Mouse (Mus musculus) intestine, postnatal 0 days (tissue): Measurements from ENCODE around the gene Ptpn1. TPM values are rescaled to one million over a fixed set of nuclear protein-coding genes. Genes with fewer than 3 reads are reported as not detected.

Experiments
- ATAC-seq: fragments of 200-750 bp; cut with Nextera tagmentation; 2 replicates; pipeline ENCODE4 v1.8.0; 2017; ENCODE audit warnings: mild to moderate bottlenecking, moderate TSS enrichment, moderate library complexity
- H3K27ac ChIP-seq: fragments of 300-500 bp; sonication (generic); 2 replicates; pipeline ENCODE4 v1.5.1; 2014; ENCODE audit warnings: mild to moderate bottlenecking, low read depth, low read length, moderate library complexity
- H3K27me3 ChIP-seq: fragments of 300-500 bp; sonication (generic); replicated peaks from 2 replicates; pipeline ENCODE4 v1.6.1; 2014; ENCODE audit warnings: low read length, mixed read lengths; ENCODE audit not compliant: control insufficient read depth, insufficient read depth
- H3K36me3 ChIP-seq: fragments of 300-500 bp; sonication (generic); 2 replicates; pipeline ENCODE4 v1.6.1; 2014; ENCODE audit warnings: mild to moderate bottlenecking, moderate library complexity; ENCODE audit not compliant: control insufficient read depth, insufficient read depth
- H3K4me1 ChIP-seq: fragments of 300-500 bp; sonication (generic); replicated peaks from 2 replicates; pipeline ENCODE4 v1.6.1; 2014; ENCODE audit warnings: antibody characterized with exemption, low read length, mixed read lengths; ENCODE audit not compliant: control insufficient read depth, insufficient read depth
- H3K4me2 ChIP-seq: fragments of 300-500 bp; sonication (generic); replicated peaks from 2 replicates; pipeline ENCODE4 v1.6.1; 2014; ENCODE audit warnings: low read depth, mild to moderate bottlenecking, moderate library complexity
- H3K4me3 ChIP-seq: fragments of 300-500 bp; sonication (generic); 2 replicates; pipeline ENCODE4 v1.5.1; 2014; ENCODE audit warnings: low read depth, low read length
- H3K9ac ChIP-seq: fragments of 300-500 bp; sonication (generic); 2 replicates; pipeline ENCODE4 v1.6.1; 2014; ENCODE audit warnings: mild to moderate bottlenecking, low read depth, low read length
- H3K9me3 ChIP-seq: fragments of 300-500 bp; sonication (generic); 2 replicates; pipeline ENCODE4 v1.6.1; 2016; ENCODE audit warnings: mixed run types; ENCODE audit not compliant: control insufficient read depth
- CTCF ChIP-seq: sonication (generic); IDR thresholded peaks from 2 replicates; pipeline ENCODE4 v1.5.1; 2016; ENCODE audit warnings: low read depth, mild to moderate bottlenecking, control low read depth, antibody characterized with exemption, moderate library complexity
- WGBS: fragments of 180-500 bp; shearing (Covaris S2); extraction: QIAGEN DNeasy Blood & Tissue Kit; methylation state at CpG from one replicate; pipeline ENCODE4 v1.1.7; 2014; 5-methylcytosine and 5-hydroxymethylcytosine counted together
- polyA plus RNA-seq: library from polyadenylated mRNA; unstranded; fragments of >200 nt; fragmentation: Nextera tagmentation; extraction: Ambion mirVana; gene quantifications from 2 replicates; pipeline ENCODE4 v1.2.1, GENCODE M21; 2015

Gene Ptpn1
- polyA plus RNA-seq, 1 experiment from 2014 or later, result 30.5 TPM

DNA sequence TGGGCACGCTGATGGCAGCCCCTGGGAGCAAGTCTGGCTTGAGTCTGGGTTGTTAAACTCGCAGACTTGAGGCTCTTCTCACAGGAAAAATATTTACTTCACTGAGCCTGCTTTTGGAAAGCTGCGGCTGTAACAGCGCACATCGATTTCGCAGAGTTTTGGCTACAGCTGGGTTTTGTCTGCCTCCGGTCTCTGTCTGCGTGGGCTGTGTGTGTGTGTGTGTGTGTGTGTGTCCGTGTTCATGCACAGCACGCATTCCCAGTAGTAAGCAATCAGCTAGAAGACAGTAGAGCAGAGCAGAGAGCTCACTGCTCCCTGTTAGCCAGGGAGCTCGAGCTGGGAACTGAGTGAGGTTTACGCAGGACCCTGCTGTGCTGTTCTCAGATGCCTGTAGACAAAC, 93.3 kb downstream of the Ptpn1 start:
- Histone ChIP-seq H3K9me3 (no peaks in the 10 kb centered on the region), H3K4me2 (no peak overlapping the region), H3K4me3 (no peak overlapping the region), H3K27me3 (no peaks in the 10 kb centered on the region), H3K4me1 (peaks cover 6% of the 10 kb centered on the region; the same call in 1 of the 2 replicates), H3K27ac (peak overlapping the region; percentile 41; the same call in 1 of the 2 replicates), H3K36me3 (no peaks in the 10 kb centered on the region; the same call in 1 of the 2 replicates), H3K9ac (no peak overlapping the region)
- 54% methylated on average over 12 of the region's 12 CpGs for WGBS
- no peak for ATAC-seq
- TF ChIP-seq CTCF, result 0 out of 2 replicates have a peak, but pooled peaks have one; percentile 1

GRCm38 (mm10) chr2:168025882-168026281, 94.0 kb downstream of the Ptpn1 start:
- H3K4me1 ChIP-seq, result peaks cover 6% of the 10 kb centered on the region; the same call in 1 of the 2 replicates
- H3K9ac ChIP-seq, result no peak overlapping the region
- no peak overlapping the region for H3K4me2 ChIP-seq
- H3K27ac ChIP-seq, result no peak overlapping the region
- no peak overlapping the region for H3K4me3 ChIP-seq
- H3K36me3 ChIP-seq, result no peaks in the 10 kb centered on the region; the same call in 1 of the 2 replicates
- WGBS, result 89% methylated on average over 8 of the region's 8 CpGs
- TF ChIP-seq CTCF, result peak; percentile 62
- H3K9me3 ChIP-seq, result no peaks in the 10 kb centered on the region
- H3K27me3 ChIP-seq, result no peaks in the 10 kb centered on the region
- ATAC-seq, result no peak

- Histone ChIP-seq H3K9me3 (no peaks in the 10 kb centered on the region), H3K27ac (no peak overlapping the region), H3K9ac (no peak overlapping the region), H3K4me1 (peaks cover 6% of the 10 kb centered on the region; the same call in 1 of the 2 replicates), H3K4me2 (no peak overlapping the region), H3K4me3 (no peak overlapping the region), H3K36me3 (no peaks in the 10 kb centered on the region; the same call in 1 of the 2 replicates), H3K27me3 (no peaks in the 10 kb centered on the region)
- peak; percentile 61 for ATAC-seq
- WGBS, result 22% methylated on average over 3 of the region's 3 CpGs
- TF ChIP-seq CTCF, result no peak
These were observed 94.6 kb downstream of the Ptpn1 start for GRCm38 (mm10) chr2:168026467-168026866.

GRCm38 (mm10) chr2:168028376-168028775, 96.5 kb downstream of the Ptpn1 start:
- H3K9ac ChIP-seq, result no peak overlapping the region
- no peak overlapping the region for H3K27ac ChIP-seq
- no peak for ATAC-seq
- no peak overlapping the region for H3K4me3 ChIP-seq
- peaks cover 6% of the 10 kb centered on the region; the same call in 1 of the 2 replicates for H3K4me1 ChIP-seq
- no peaks in the 10 kb centered on the region for H3K27me3 ChIP-seq
- TF ChIP-seq CTCF, result peak; percentile 51
- WGBS, result 96% methylated on average over 3 of the region's 3 CpGs
- H3K4me2 ChIP-seq, result no peak overlapping the region
- H3K36me3 ChIP-seq, result no peaks in the 10 kb centered on the region; the same call in 1 of the 2 replicates
- no peaks in the 10 kb centered on the region for H3K9me3 ChIP-seq

Other genes starting within 250 kb of the Ptpn1 start
- gene Cebpb, start 243.1 kb upstream of the Ptpn1 start, polyA plus RNA-seq, result 49.8 and 52.6 TPM in 2 replicates
- 25.0 and 26.8 TPM in 2 replicates for gene Tmem189, start 242.2 kb upstream of the Ptpn1 start, polyA plus RNA-seq
- gene Ripor3, start 78.6 kb downstream of the Ptpn1 start, polyA plus RNA-seq, result 1.5 and 1.6 TPM in 2 replicates
- gene Pard6b, start 148.9 kb downstream of the Ptpn1 start, polyA plus RNA-seq, result 13.8 and 17.3 TPM in 2 replicates